Mouse (Mus musculus): ENCODE results near the gene Ippk. TPM values are rescaled to one million over a fixed set of nuclear protein-coding genes. Genes with fewer than 3 reads are reported as not detected.

Gene Ippk
- polyA plus RNA-seq, 1 experiment: 7.1 TPM

- H3K27me3 ChIP-seq (ENCODE audit: control insufficient read depth, insufficient read depth, low read length): no peaks in the 10 kb centered on the region
- H3K4me1 ChIP-seq (replicated peaks; ENCODE audit: control insufficient read depth, insufficient read depth, low read length): 0 out of 2 replicates have a peak, but pooled peaks cover 2% of the 10 kb centered on the region
- no peak for DNase-seq
- 98% methylated on average over 20 of the region's 20 CpGs for WGBS
- TF ChIP-seq POLR2A (IDR thresholded peaks at IDR 0.05; ENCODE audit: control insufficient read depth, extremely low read depth, insufficient read depth, low read length, poor library complexity) (no peak), CTCF (IDR thresholded peaks at IDR 0.05; ENCODE audit: borderline replicate concordance, control insufficient read depth, extremely low read depth, insufficient read depth, low read length, poor library complexity) (no peak)
- H3K36me3 ChIP-seq (ENCODE audit: control insufficient read depth, insufficient read depth, low read length): peaks cover 45% of the 10 kb centered on the region
- H3K4me3 ChIP-seq (ENCODE audit: control insufficient read depth, insufficient read depth, low read length): no peak overlapping the region
- H3K27ac ChIP-seq (ENCODE audit: control insufficient read depth, insufficient read depth, low read length): no peak overlapping the region
These were observed 41.7 kb upstream of the Ippk start for GRCm38 (mm10) chr13:49379301-49379700.

GRCm38 (mm10) chr13:49381230-49381629 is 39.8 kb upstream of the Ippk start:
- Histone ChIP-seq H3K4me3 (ENCODE audit: control insufficient read depth, insufficient read depth, low read length) (no peak overlapping the region), H3K36me3 (ENCODE audit: control insufficient read depth, insufficient read depth, low read length) (peaks cover 42% of the 10 kb centered on the region), H3K27me3 (ENCODE audit: control insufficient read depth, insufficient read depth, low read length) (no peaks in the 10 kb centered on the region), H3K4me1 (replicated peaks; ENCODE audit: control insufficient read depth, insufficient read depth, low read length) (0 out of 2 replicates have a peak, but pooled peaks cover 2% of the 10 kb centered on the region), H3K27ac (ENCODE audit: control insufficient read depth, insufficient read depth, low read length) (no peak overlapping the region)
- peak; percentile 92 for DNase-seq
- TF ChIP-seq CTCF (IDR thresholded peaks at IDR 0.05; ENCODE audit: borderline replicate concordance, control insufficient read depth, extremely low read depth, insufficient read depth, low read length, poor library complexity) (peak; percentile 97), POLR2A (IDR thresholded peaks at IDR 0.05; ENCODE audit: control insufficient read depth, extremely low read depth, insufficient read depth, low read length, poor library complexity) (no peak)
- 30% methylated on average over 3 of the region's 3 CpGs for WGBS

- no peak for DNase-seq
- whole genome bisulfite sequencing: 97% methylated on average over 23 of the region's 23 CpGs
- H3K4me1 ChIP-seq (replicated peaks; ENCODE audit: control insufficient read depth, insufficient read depth, low read length): 0 out of 2 replicates have a peak, but pooled peaks cover 2% of the 10 kb centered on the region
These were observed 38.1 kb upstream of the Ippk start for GRCm38 (mm10) chr13:49382997-49383396.

GRCm38 (mm10) chr13:49384751-49385463 is 36.1 kb upstream of the Ippk start:
- 94% methylated on average over 16 of the region's 16 CpGs for WGBS
- no peak for DNase-seq
- TF ChIP-seq CTCF (IDR thresholded peaks at IDR 0.05; ENCODE audit: borderline replicate concordance, control insufficient read depth, extremely low read depth, insufficient read depth, low read length, poor library complexity) (no peak), POLR2A (IDR thresholded peaks at IDR 0.05; ENCODE audit: control insufficient read depth, extremely low read depth, insufficient read depth, low read length, poor library complexity) (no peak)
- Histone ChIP-seq H3K27me3 (ENCODE audit: control insufficient read depth, insufficient read depth, low read length) (no peaks in the 10 kb centered on the region), H3K27ac (ENCODE audit: control insufficient read depth, insufficient read depth, low read length) (no peak overlapping the region), H3K4me1 (replicated peaks; ENCODE audit: control insufficient read depth, insufficient read depth, low read length) (0 out of 2 replicates have a peak, but pooled peaks cover 2% of the 10 kb centered on the region), H3K36me3 (ENCODE audit: control insufficient read depth, insufficient read depth, low read length) (peaks cover 31% of the 10 kb centered on the region), H3K4me3 (ENCODE audit: control insufficient read depth, insufficient read depth, low read length) (no peak overlapping the region)

More at GRCm38 (mm10) chr13:49382997-49383396, 38.1 kb upstream of the Ippk start:
- no peak for TF ChIP-seq CTCF (IDR thresholded peaks at IDR 0.05; ENCODE audit: borderline replicate concordance, control insufficient read depth, extremely low read depth, insufficient read depth, low read length, poor library complexity)
- no peak for TF ChIP-seq POLR2A (IDR thresholded peaks at IDR 0.05; ENCODE audit: control insufficient read depth, extremely low read depth, insufficient read depth, low read length, poor library complexity)
- H3K27me3 ChIP-seq (ENCODE audit: control insufficient read depth, insufficient read depth, low read length): no peaks in the 10 kb centered on the region
- H3K4me3 ChIP-seq (ENCODE audit: control insufficient read depth, insufficient read depth, low read length): no peak overlapping the region
- H3K36me3 ChIP-seq (ENCODE audit: control insufficient read depth, insufficient read depth, low read length): peaks cover 43% of the 10 kb centered on the region
- no peak overlapping the region for H3K27ac ChIP-seq (ENCODE audit: control insufficient read depth, insufficient read depth, low read length)

GRCm38 (mm10) chr13:49391374-49391773 is 29.7 kb upstream of the Ippk start:
- H3K27me3 ChIP-seq (ENCODE audit: control insufficient read depth, insufficient read depth, low read length): no peaks in the 10 kb centered on the region
- DNase-seq: no peak
- 100% methylated on average over 2 of the region's 2 CpGs for WGBS
- TF ChIP-seq CTCF (IDR thresholded peaks at IDR 0.05; ENCODE audit: borderline replicate concordance, control insufficient read depth, extremely low read depth, insufficient read depth, low read length, poor library complexity): no peak
- TF ChIP-seq POLR2A (IDR thresholded peaks at IDR 0.05; ENCODE audit: control insufficient read depth, extremely low read depth, insufficient read depth, low read length, poor library complexity): no peak
- H3K4me1 ChIP-seq (replicated peaks; ENCODE audit: control insufficient read depth, insufficient read depth, low read length): no peaks in the 10 kb centered on the region
- no peak overlapping the region for H3K27ac ChIP-seq (ENCODE audit: control insufficient read depth, insufficient read depth, low read length)
- H3K4me3 ChIP-seq (ENCODE audit: control insufficient read depth, insufficient read depth, low read length): no peak overlapping the region
- 0 out of 2 replicates have a peak, but pooled peaks cover 8% of the 10 kb centered on the region for H3K36me3 ChIP-seq (ENCODE audit: control insufficient read depth, insufficient read depth, low read length)

- H3K27me3 ChIP-seq (ENCODE audit: control insufficient read depth, insufficient read depth, low read length): no peaks in the 10 kb centered on the region
- H3K27ac ChIP-seq (ENCODE audit: control insufficient read depth, insufficient read depth, low read length): no peak overlapping the region
- 97% methylated on average over 1 of the region's 1 CpGs for WGBS
- no peak for DNase-seq
- no peak overlapping the region for H3K4me3 ChIP-seq (ENCODE audit: control insufficient read depth, insufficient read depth, low read length)
- no peak for TF ChIP-seq POLR2A (IDR thresholded peaks at IDR 0.05; ENCODE audit: control insufficient read depth, extremely low read depth, insufficient read depth, low read length, poor library complexity)
- TF ChIP-seq CTCF (IDR thresholded peaks at IDR 0.05; ENCODE audit: borderline replicate concordance, control insufficient read depth, extremely low read depth, insufficient read depth, low read length, poor library complexity): no peak
- H3K36me3 ChIP-seq (ENCODE audit: control insufficient read depth, insufficient read depth, low read length): no peaks in the 10 kb centered on the region
- H3K4me1 ChIP-seq (replicated peaks; ENCODE audit: control insufficient read depth, insufficient read depth, low read length): peaks cover 10% of the 10 kb centered on the region
These were observed 27.5 kb upstream of the Ippk start for GRCm38 (mm10) chr13:49393579-49393978.

All from thymus, adult 2 months (tissue).